10 mouse cellular contexts compared by ENCODE assay signal in genomic region chr15:65452258-65453028, GRCm38 (mm10).
DNase-seq lines count a peak whose midpoint lies in the region; ATAC-seq and TF ChIP-seq lines count a peak whose summit lies in the region.
"Had no signal": no experiment of that assay in that cellular context is flagged by ENCODE, and none has a peak within 500 bp of the region (broad histone marks: within the 10 kb centered on the region; RNA-seq: fewer than 3 reads in every experiment).

No protein-coding gene starts in this region.

- H3K36me3 ChIP-seq in forebrain, postnatal 0 days (ENCODE audit: insufficient read depth): no peaks in the 10 kb centered on the region
- no peaks in the 10 kb centered on the region for H3K36me3 ChIP-seq in forebrain, embryonic 11.5 days (ENCODE audit: control insufficient read depth, insufficient read depth, low read length)
- no peaks in the 10 kb centered on the region for H3K36me3 ChIP-seq in midbrain, postnatal 0 days (ENCODE audit: insufficient read depth, low read length)
- no peaks in the 10 kb centered on the region for H3K36me3 ChIP-seq in midbrain, embryonic 11.5 days (ENCODE audit: control insufficient read depth, insufficient read depth, low read length)
- no peaks in the 10 kb centered on the region for H3K36me3 ChIP-seq in limb, embryonic 10.5 days
- H3K36me3 ChIP-seq: limb, embryonic 12.5 days; neural tube, embryonic 15.5 days had no signal

- no peak overlapping the region for H3K4me2 ChIP-seq in forebrain, postnatal 0 days (ENCODE audit: low read depth)
- H3K4me2 ChIP-seq in forebrain, embryonic 11.5 days (ENCODE audit: low read depth, low read length, severe bottlenecking): no peak overlapping the region
- H3K4me2 ChIP-seq in midbrain, postnatal 0 days (ENCODE audit: low read depth, low read length, poor library complexity, severe bottlenecking): no peak overlapping the region
- H3K4me2 ChIP-seq in midbrain, embryonic 11.5 days: no peak overlapping the region
- H3K4me2 ChIP-seq: limb, embryonic 12.5 days; neural tube, embryonic 15.5 days had no signal

- no peaks in the 10 kb centered on the region for H3K4me1 ChIP-seq in forebrain, postnatal 0 days (ENCODE audit: insufficient read depth)
- H3K4me1 ChIP-seq in forebrain, embryonic 11.5 days (replicated peaks; ENCODE audit: control insufficient read depth, insufficient read depth, low read length): no peaks in the 10 kb centered on the region
- no peaks in the 10 kb centered on the region for H3K4me1 ChIP-seq in midbrain, postnatal 0 days (ENCODE audit: insufficient read depth, low read length)
- H3K4me1 ChIP-seq in midbrain, embryonic 11.5 days (ENCODE audit: control insufficient read depth, insufficient read depth, low read length): no peaks in the 10 kb centered on the region
- H3K4me1 ChIP-seq in limb, embryonic 10.5 days: no peaks in the 10 kb centered on the region
- H3K4me1 ChIP-seq: limb, embryonic 12.5 days; neural tube, embryonic 15.5 days had no signal

- intact Hi-C loops in heart, postnatal 36 days (cut with DNase I): no loop called here

- no peaks in the 10 kb centered on the region for H3K27me3 ChIP-seq in forebrain, postnatal 0 days (ENCODE audit: insufficient read depth, low read length)
- H3K27me3 ChIP-seq in forebrain, embryonic 11.5 days (ENCODE audit: control insufficient read depth, insufficient read depth, low read length): no peaks in the 10 kb centered on the region
- H3K27me3 ChIP-seq in midbrain, postnatal 0 days (ENCODE audit: insufficient read depth, low read length): no peaks in the 10 kb centered on the region
- H3K27me3 ChIP-seq in midbrain, embryonic 11.5 days (ENCODE audit: control insufficient read depth, insufficient read depth, low read length): no peaks in the 10 kb centered on the region
- no peaks in the 10 kb centered on the region for H3K27me3 ChIP-seq in limb, embryonic 10.5 days (ENCODE audit: low read depth, poor library complexity, severe bottlenecking)
- H3K27me3 ChIP-seq: limb, embryonic 12.5 days; neural tube, embryonic 15.5 days had no signal

- H3K9ac ChIP-seq in forebrain, postnatal 0 days: no peak overlapping the region
- H3K9ac ChIP-seq in forebrain, embryonic 11.5 days (ENCODE audit: low read length): no peak overlapping the region
- no peak overlapping the region for H3K9ac ChIP-seq in midbrain, postnatal 0 days (replicated peaks; ENCODE audit: low read length, poor library complexity, severe bottlenecking)
- no peak overlapping the region for H3K9ac ChIP-seq in midbrain, embryonic 11.5 days (ENCODE audit: low read length)
- H3K9ac ChIP-seq: limb, embryonic 12.5 days; neural tube, embryonic 15.5 days had no signal

- no peaks in the 10 kb centered on the region for H3K9me3 ChIP-seq in forebrain, postnatal 0 days (ENCODE audit: low read length)
- H3K9me3 ChIP-seq in forebrain, embryonic 11.5 days (ENCODE audit: control insufficient read depth, low read length): no peaks in the 10 kb centered on the region
- H3K9me3 ChIP-seq in midbrain, postnatal 0 days (ENCODE audit: low read length): no peaks in the 10 kb centered on the region
- H3K9me3 ChIP-seq in midbrain, embryonic 11.5 days (ENCODE audit: control insufficient read depth, low read length): no peaks in the 10 kb centered on the region
- H3K9me3 ChIP-seq in limb, embryonic 10.5 days (replicated peaks): no peaks in the 10 kb centered on the region
- H3K9me3 ChIP-seq: limb, embryonic 12.5 days; neural tube, embryonic 15.5 days had no signal

- WGBS in forebrain, postnatal 0 days: 70% methylated on average over 4 of the region's 4 CpGs
- WGBS in forebrain, embryonic 11.5 days: 85% methylated on average over 4 of the region's 4 CpGs
- WGBS in midbrain, postnatal 0 days: 75% methylated on average over 4 of the region's 4 CpGs
- WGBS in midbrain, embryonic 11.5 days: 81% methylated on average over 4 of the region's 4 CpGs
- WGBS in limb, embryonic 10.5 days: 79% methylated on average over 4 of the region's 4 CpGs

- H3K4me3 ChIP-seq in forebrain, postnatal 0 days (ENCODE audit: low read depth, low read length): no peak overlapping the region
- no peak overlapping the region for H3K4me3 ChIP-seq in forebrain, embryonic 11.5 days (ENCODE audit: low read depth, low read length)
- H3K4me3 ChIP-seq in midbrain, postnatal 0 days (ENCODE audit: low read depth, low read length): no peak overlapping the region
- H3K4me3 ChIP-seq in midbrain, embryonic 11.5 days (ENCODE audit: low read depth, low read length): no peak overlapping the region
- H3K4me3 ChIP-seq in limb, embryonic 10.5 days: no peak overlapping the region
- H3K4me3 ChIP-seq: limb, embryonic 12.5 days; neural tube, embryonic 15.5 days had no signal

- peak; percentile 67; the same call in 1 of the 2 replicates for ATAC-seq in forebrain, postnatal 0 days
- no peak for ATAC-seq in forebrain, embryonic 11.5 days (replicated peaks; ENCODE audit: low FRiP score)
- peak; percentile 56; the same call in 1 of the 2 replicates for ATAC-seq in midbrain, postnatal 0 days (ENCODE audit: low FRiP score)
- no peak for ATAC-seq in midbrain, embryonic 11.5 days (ENCODE audit: low FRiP score)

- TF ChIP-seq CTCF in forebrain, postnatal 0 days (IDR thresholded peaks at IDR 0.05; ENCODE audit: low read depth): no peak
- no peak for TF ChIP-seq CTCF in midbrain, postnatal 0 days (IDR thresholded peaks at IDR 0.05)

- DNase-seq in forebrain, postnatal 0 days: peak; percentile 49
- no peak for DNase-seq in forebrain, embryonic 11.5 days (ENCODE audit: low spot score)
- peak; percentile 83 for DNase-seq in midbrain, postnatal 0 days (ENCODE audit: low spot score)
- DNase-seq in midbrain, embryonic 11.5 days (ENCODE audit: low spot score, missing footprints): no peak
- peak; percentile 25 to 32 for DNase-seq in heart, postnatal 36 days
- DNase-seq in lung, postnatal 36 days: peak; percentile 32
- DNase-seq in thymus, postnatal 25 days: no peak
- no peak for DNase-seq in limb, embryonic 10.5 days (ENCODE audit: low spot score)

- no peak overlapping the region for H3K27ac ChIP-seq in forebrain, postnatal 0 days (ENCODE audit: low read depth, low read length)
- H3K27ac ChIP-seq in forebrain, embryonic 11.5 days (ENCODE audit: low read depth, low read length): no peak overlapping the region
- H3K27ac ChIP-seq in midbrain, postnatal 0 days (ENCODE audit: low read depth, low read length): no peak overlapping the region
- H3K27ac ChIP-seq in midbrain, embryonic 11.5 days (ENCODE audit: low read depth, low read length): no peak overlapping the region
- no peak overlapping the region for H3K27ac ChIP-seq in limb, embryonic 10.5 days
- H3K27ac ChIP-seq: limb, embryonic 12.5 days; neural tube, embryonic 15.5 days had no signal

Comparison
In these comparisons a context has a peak if more than half of its experiments do, and no peak if none do; other contexts are left out.
1. ATAC-seq: peak in forebrain, postnatal 0 days (single experiment) and midbrain, postnatal 0 days (single experiment); none in forebrain, embryonic 11.5 days (single experiment) and midbrain, embryonic 11.5 days (single experiment).
2. DNase-seq: peak in forebrain, postnatal 0 days (single experiment), midbrain, postnatal 0 days (single experiment), heart, postnatal 36 days (2 of 2) and lung, postnatal 36 days (single experiment); none in forebrain, embryonic 11.5 days (single experiment), midbrain, embryonic 11.5 days (single experiment), thymus, postnatal 25 days (single experiment) and limb, embryonic 10.5 days (single experiment).